Mouse (Mus musculus) neural tube, postnatal 0 days (tissue): ENCODE results near the gene Actr5. TPM values are rescaled to one million over a fixed set of nuclear protein-coding genes. Genes with fewer than 3 reads are reported as not detected.

Source experiments
- microRNA counts: library from miRNA; unstranded; fragments of <30 nt; microRNA quantifications from one replicate; lab custom pipeline; 2015
- microRNA-seq: library from miRNA; unstranded; fragments of <30 nt; microRNA quantifications from one replicate; pipeline ENCODE4, GENCODE M21; 2016
- polyA plus RNA-seq: library from polyadenylated mRNA; unstranded; fragments of >200 nt; fragmentation: Nextera tagmentation; extraction: Ambion mirVana; gene quantifications from 2 replicates; pipeline ENCODE4 v1.2.1, GENCODE M21; 2015

Gene Actr5
- 8.2 and 10.0 TPM in 2 replicates for polyA plus RNA-seq

DNA sequence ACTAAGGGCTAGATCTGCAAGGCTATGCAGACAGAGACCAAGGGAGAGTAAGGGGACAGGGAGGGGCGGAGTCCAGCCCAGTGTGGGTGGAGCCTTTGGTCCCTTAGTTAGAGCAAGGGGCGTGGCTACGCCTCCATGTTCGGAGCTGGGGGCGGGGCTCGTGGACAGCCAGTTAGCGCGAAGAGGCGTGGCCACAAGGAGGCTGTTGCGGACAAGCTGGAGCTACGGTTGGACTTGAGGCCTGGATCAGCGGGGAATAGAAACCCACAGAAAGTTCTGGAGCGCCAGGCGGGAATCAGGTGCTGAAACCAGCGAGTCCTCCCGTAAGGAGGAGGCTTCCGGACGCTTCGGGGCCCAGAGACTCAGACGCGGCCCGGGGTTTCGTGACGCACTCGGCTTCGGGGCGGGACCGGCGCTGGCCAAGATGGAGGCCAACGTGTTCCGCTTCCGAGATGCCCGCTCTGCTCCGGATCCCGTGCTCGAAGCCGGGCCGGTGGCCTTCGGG, at the start of gene Actr5:
Actr5 (plus strand) TSS at position 171 of the 505 bp plus-strand sequence.

DNA sequence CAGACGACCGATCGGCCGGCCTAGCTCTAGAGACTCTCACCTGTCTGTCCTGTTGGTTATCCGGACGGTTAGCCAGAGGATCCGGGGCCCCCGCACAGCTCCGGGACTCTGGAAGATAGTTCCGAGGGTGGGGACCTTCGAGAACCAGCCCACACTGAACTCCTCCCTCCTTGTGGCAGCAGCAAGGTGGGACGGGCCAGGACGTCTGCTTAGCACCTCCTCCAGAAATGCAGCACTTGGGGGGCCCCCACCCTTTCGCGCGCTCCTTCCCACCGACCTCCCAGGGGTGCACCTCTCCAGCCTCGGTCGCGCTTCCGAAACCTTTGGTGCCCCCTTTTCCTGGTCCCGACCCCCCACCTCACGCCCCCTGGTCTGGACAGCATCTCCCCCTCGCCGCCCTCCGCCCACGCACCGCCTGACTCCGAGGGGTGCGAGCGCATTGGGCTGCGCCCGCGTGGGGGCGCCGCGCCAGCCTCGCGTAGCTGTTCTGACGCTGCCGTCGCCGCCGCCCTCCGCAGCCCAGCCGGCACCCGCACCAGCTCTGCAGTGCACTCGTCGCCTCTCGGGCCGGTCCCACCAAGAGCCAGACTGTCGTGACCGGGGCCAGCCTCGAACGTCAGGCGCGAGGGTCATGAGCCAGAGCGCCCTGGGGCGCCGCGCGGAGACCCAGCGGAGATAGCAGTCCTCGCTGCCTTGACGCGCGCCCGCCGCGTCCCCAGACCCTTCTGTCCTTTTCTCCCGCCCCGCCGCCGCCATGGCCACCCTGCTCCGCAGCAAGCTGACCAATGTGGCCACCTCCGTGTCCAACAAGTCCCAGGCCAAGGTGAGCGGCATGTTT, 14.0 kb upstream of the Actr5 start, which contains the start of gene Slc32a1:
Slc32a1 (plus strand) TSS at position 280 of the 838 bp plus-strand sequence.

DNA sequence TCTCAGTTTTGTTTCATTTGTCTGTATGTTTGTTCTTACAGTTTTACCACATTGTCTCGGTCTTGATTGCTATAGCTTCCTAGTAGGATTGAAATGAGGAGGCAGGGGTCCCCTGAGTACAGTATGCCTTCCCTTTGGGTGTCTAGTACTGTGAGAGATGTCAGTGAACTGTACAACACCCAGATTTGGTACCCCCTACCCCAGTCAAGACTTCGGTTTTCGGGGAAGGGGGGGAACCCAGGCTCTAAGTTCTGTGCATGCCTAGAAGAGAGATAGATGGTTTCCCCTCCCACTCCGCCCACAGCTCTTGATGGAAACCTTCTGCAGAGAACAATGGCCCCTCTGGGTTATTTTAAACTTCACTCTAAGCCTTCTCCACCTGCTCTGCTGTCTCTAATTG, 40.4 kb downstream of the Actr5 start, which contains the start of gene Ppp1r16b:
Ppp1r16b (plus strand) TSS at position 301 of the 400 bp plus-strand sequence.

MicroRNA genes within 50 kb of the gene (microRNA counts, 519-probe panel; counts per million panel counts)
- 40.5 counts per million for microRNA mmu-miR-3474 (lab: Ali Mortazavi, UCI)

Small RNA genes lying within 50 kb of the gene (microRNA-seq; reads per million reads assigned to microRNA genes)
- 1.5 reads per million for gene Mir3474

Other genes starting within 250 kb of the Actr5 start
- gene Snhg11, start 249.2 kb upstream of the Actr5 start, polyA plus RNA-seq: 703 and 881 TPM in 2 replicates
- 23.3 and 27.1 TPM in 2 replicates for gene Ralgapb, start 215.0 kb upstream of the Actr5 start, polyA plus RNA-seq
- gene Adig, start 122.3 kb upstream of the Actr5 start, polyA plus RNA-seq: not detected in 2 replicates
- gene Arhgap40, start 112.1 kb upstream of the Actr5 start, polyA plus RNA-seq: 0.57 and 0.61 TPM in 2 replicates
- gene Slc32a1, start 14.1 kb upstream of the Actr5 start, polyA plus RNA-seq: 18.8 and 21.0 TPM in 2 replicates
- 46.6 and 46.9 TPM in 2 replicates for gene Ppp1r16b, start 40.5 kb downstream of the Actr5 start, polyA plus RNA-seq
- gene Fam83d, start 143.2 kb downstream of the Actr5 start, polyA plus RNA-seq: 3.9 and 5.3 TPM in 2 replicates
- gene Dhx35, start 169.9 kb downstream of the Actr5 start, polyA plus RNA-seq: 9.4 and 9.8 TPM in 2 replicates